Mouse (Mus musculus): ENCODE measurements at regions not wholly inside any gene's neighbourhood (a gene's known extent, or its start where the extent isn't known, plus 50 kb on each side); places are given as distances from the start of the nearest gene placed in this dataset.

DNA sequence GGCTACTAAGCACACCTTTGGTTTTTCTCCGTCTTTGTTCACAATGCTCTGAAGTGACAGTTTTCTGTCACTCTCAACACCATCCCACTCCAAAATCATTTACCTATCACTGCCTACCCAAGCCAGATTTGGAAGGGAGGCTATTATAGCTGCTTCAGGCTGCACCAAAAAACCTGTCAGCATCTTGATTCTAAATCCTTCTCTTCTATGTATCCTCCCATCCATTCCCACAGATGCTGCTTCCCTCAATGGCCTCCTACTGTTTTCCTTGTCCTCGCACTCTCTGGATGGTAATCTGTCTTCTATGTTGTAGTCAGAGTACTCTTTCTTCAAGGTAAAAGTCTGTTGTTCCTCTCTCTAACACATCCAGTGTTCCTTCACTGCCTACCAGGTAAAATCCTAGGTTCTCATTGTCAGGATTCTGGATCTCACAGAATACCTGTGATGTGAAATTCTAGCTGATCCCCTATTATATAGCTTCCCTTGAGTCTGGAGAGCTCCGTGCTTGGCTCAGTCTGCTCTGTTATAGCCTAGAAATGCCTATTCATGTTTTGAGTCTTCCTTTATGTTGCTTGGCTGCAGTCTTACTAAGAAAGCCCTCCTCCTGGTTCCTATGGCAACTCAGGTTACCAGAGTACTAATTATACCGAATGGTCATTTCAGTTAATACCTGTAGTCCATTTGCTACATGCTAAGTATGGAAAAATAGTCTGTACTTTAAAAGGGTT, 156.5 kb downstream of the Emp1 start:
- no peak for TF ChIP-seq POLR2A (IDR thresholded peaks at IDR 0.05; ENCODE audit: borderline replicate concordance, control insufficient read depth, low read depth, low read length)
- TF ChIP-seq CTCF (IDR thresholded peaks at IDR 0.05; ENCODE audit: control insufficient read depth, insufficient read depth, low read length), result no peak
